Mouse (Mus musculus) G1E (cell line): ENCODE measurements at regions not wholly inside any gene's neighbourhood (a gene's known extent, or its start where the extent isn't known, plus 50 kb on each side); places are given as distances from the start of the nearest gene placed in this dataset.

Experiments
- ATAC-seq: 2 replicates; pipeline ENCODE4 v1.8.0; 2016; ENCODE audit warnings: mild to moderate bottlenecking; ENCODE audit not compliant: insufficient number of reproducible peaks, poor library complexity, low FRiP score, severe bottlenecking; ENCODE audit errors: extremely low read depth
- DNase-seq: peaks from one replicate; pipeline ENCODE4 v3.0.0; 2012; ENCODE audit warnings: low spot score
- H3K27me3 ChIP-seq: 2 replicates; pipeline ENCODE4 v1.6.1; 2012; ENCODE audit warnings: mild to moderate bottlenecking, low read length, inconsistent platforms; ENCODE audit not compliant: insufficient read depth
- H3K36me3 ChIP-seq: replicated peaks from 2 replicates; pipeline ENCODE3; 2012; ENCODE audit warnings: mild to moderate bottlenecking, inconsistent platforms
- H3K4me1 ChIP-seq: 2 replicates; pipeline ENCODE4 v1.6.1; 2012; ENCODE audit warnings: low read depth, low read length, inconsistent platforms, mixed read lengths; ENCODE audit not compliant: insufficient read depth
- H3K4me3 ChIP-seq: 2 replicates; pipeline ENCODE4 v1.5.1; 2012; ENCODE audit warnings: low read depth, mild to moderate bottlenecking, inconsistent platforms, low read length, moderate library complexity, mixed read lengths
- H3K9me3 ChIP-seq: replicated peaks from 2 replicates; pipeline ENCODE4 v1.6.1; 2012; ENCODE audit warnings: inconsistent platforms
- CTCF ChIP-seq: IDR thresholded peaks from 2 replicates; pipeline ENCODE4 v1.5.1; 2012; ENCODE audit warnings: low read depth, low read length, inconsistent platforms, mixed read lengths
- GATA1 ChIP-seq: IDR thresholded peaks from 2 replicates; pipeline ENCODE4 v1.6.1; 2012; ENCODE audit warnings: borderline replicate concordance, low read length, inconsistent platforms, mixed read lengths
- GATA2 ChIP-seq: IDR thresholded peaks from 2 replicates; pipeline ENCODE4 v1.6.1; 2012; ENCODE audit warnings: low read depth, low read length, inconsistent platforms, borderline replicate concordance
- POLR2AphosphoS5 ChIP-seq: IDR thresholded peaks from 2 replicates; pipeline ENCODE4 v1.6.1; 2012; ENCODE audit warnings: low read depth, low read length, inconsistent platforms; ENCODE audit not compliant: insufficient replicate concordance
- TAL1 ChIP-seq: conservative IDR thresholded peaks from 2 replicates; pipeline ENCODE4 v1.6.1; 2012; ENCODE audit warnings: low read depth, low read length, inconsistent platforms, mixed read lengths

- H3K4me1 ChIP-seq: no peaks in the 10 kb centered on the region
- TF ChIP-seq POLR2AphosphoS5 (no peak), TAL1 (no peak), GATA1 (no peak), CTCF (no peak), GATA2 (no peak)
- no peaks in the 10 kb centered on the region for H3K27me3 ChIP-seq
- H3K9me3 ChIP-seq: no peaks in the 10 kb centered on the region
- no peaks in the 10 kb centered on the region for H3K36me3 ChIP-seq
- H3K4me3 ChIP-seq: no peak overlapping the region
- ATAC-seq: no peak
- DNase-seq: no peak
Measured at GRCm38 (mm10) chr1:145015623-145016022, 240.4 kb upstream of the Rgs18 start.

- TF ChIP-seq GATA2: no peak
- no peak for TF ChIP-seq CTCF
- TF ChIP-seq POLR2AphosphoS5: no peak
- no peak for TF ChIP-seq GATA1
- no peak for TF ChIP-seq TAL1
- ATAC-seq (peak; percentile 42; the same call in 1 of the 2 replicates), DNase-seq (no peak)
- Histone ChIP-seq H3K27me3 (no peaks in the 10 kb centered on the region), H3K4me3 (no peak overlapping the region), H3K36me3 (no peaks in the 10 kb centered on the region), H3K4me1 (no peaks in the 10 kb centered on the region), H3K9me3 (no peaks in the 10 kb centered on the region)
Measured at GRCm38 (mm10) chr1:145010833-145011232, 235.6 kb upstream of the Rgs18 start.

- Histone ChIP-seq H3K36me3 (no peaks in the 10 kb centered on the region), H3K9me3 (no peaks in the 10 kb centered on the region), H3K4me1 (no peaks in the 10 kb centered on the region), H3K27me3 (no peaks in the 10 kb centered on the region), H3K4me3 (no peak overlapping the region)
- no peak for DNase-seq
- ATAC-seq: no peak
- no peak for TF ChIP-seq CTCF
Measured at GRCm38 (mm10) chr1:144978167-144978566, 202.9 kb upstream of the Rgs18 start.

GRCm38 (mm10) chr1:144965736-144966135 is 190.5 kb upstream of the Rgs18 start:
- Histone ChIP-seq H3K4me1 (no peaks in the 10 kb centered on the region), H3K9me3 (0 out of 2 replicates have a peak, but pooled peaks cover 5% of the 10 kb centered on the region), H3K4me3 (no peak overlapping the region), H3K27me3 (no peaks in the 10 kb centered on the region), H3K36me3 (no peaks in the 10 kb centered on the region)
- no peak for TF ChIP-seq CTCF
- no peak for TF ChIP-seq GATA1
- TF ChIP-seq POLR2AphosphoS5: no peak
- no peak for TF ChIP-seq GATA2
- no peak for TF ChIP-seq TAL1
- ATAC-seq: no peak
- no peak for DNase-seq

DNA sequence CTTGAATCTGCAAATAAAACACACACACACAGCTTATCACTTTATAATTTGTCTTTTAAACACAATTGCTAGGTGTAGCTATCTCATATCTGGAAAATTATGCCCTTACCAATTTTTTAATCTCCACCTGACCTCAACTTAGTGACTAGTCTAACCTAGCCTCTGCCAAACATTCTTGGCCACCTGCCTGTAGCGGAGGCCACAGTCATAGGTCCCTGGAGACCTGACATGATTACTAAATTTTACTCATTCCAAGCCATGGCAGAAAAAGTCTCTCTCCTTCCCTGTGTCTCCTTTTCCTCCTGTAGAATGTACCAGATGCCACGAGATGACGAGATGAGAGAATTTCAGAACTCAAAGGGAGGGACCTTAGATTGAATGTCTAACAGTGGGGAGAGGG is 163.8 kb upstream of the Rgs18 start:
- H3K4me3 ChIP-seq: no peak overlapping the region
- no peaks in the 10 kb centered on the region for H3K27me3 ChIP-seq
- no peaks in the 10 kb centered on the region for H3K36me3 ChIP-seq
- TF ChIP-seq GATA1: no peak
- ATAC-seq (no peak), DNase-seq (no peak)
- H3K4me1 ChIP-seq: no peaks in the 10 kb centered on the region
- H3K9me3 ChIP-seq: no peaks in the 10 kb centered on the region

DNA sequence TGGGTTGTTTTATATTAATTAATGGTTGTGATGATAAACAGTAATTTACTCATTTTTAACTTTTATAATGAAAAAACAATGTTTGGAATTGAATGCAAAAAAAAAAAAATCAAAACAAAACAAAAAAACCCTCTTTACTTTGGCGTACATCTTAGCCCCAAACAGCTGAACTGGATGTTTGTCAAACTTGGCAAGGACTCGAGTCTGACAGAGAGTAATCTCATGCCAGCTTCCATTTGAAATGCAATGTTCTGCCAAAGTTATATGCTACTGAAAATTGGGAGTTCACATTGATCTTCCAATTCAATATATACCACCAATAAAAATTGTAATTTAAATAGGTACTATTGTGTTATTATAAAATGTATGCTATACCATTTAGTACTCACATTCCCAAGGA is 150.9 kb upstream of the Rgs18 start:
- Histone ChIP-seq H3K4me3 (no peak overlapping the region), H3K27me3 (no peaks in the 10 kb centered on the region), H3K36me3 (no peaks in the 10 kb centered on the region), H3K4me1 (no peaks in the 10 kb centered on the region), H3K9me3 (no peaks in the 10 kb centered on the region)
- no peak for ATAC-seq
- TF ChIP-seq CTCF: no peak
- no peak for TF ChIP-seq TAL1
- no peak for TF ChIP-seq GATA2
- TF ChIP-seq GATA1: no peak
- no peak for TF ChIP-seq POLR2AphosphoS5
- no peak for DNase-seq

- Histone ChIP-seq H3K36me3 (no peaks in the 10 kb centered on the region), H3K4me3 (no peak overlapping the region), H3K4me1 (no peaks in the 10 kb centered on the region), H3K9me3 (no peaks in the 10 kb centered on the region), H3K27me3 (no peaks in the 10 kb centered on the region)
- TF ChIP-seq CTCF (no peak), POLR2AphosphoS5 (no peak), GATA1 (no peak)
- DNase-seq: no peak
- ATAC-seq: no peak
Measured at GRCm38 (mm10) chr1:144916568-144916967, 141.3 kb upstream of the Rgs18 start.
